Mouse (Mus musculus): ENCODE results near the gene Arfip2. TPM values are rescaled to one million over a fixed set of nuclear protein-coding genes. Genes with fewer than 3 reads are reported as not detected.
A peak's percentile ranks its signal among the peaks of the same experiment; 100 is the strongest.

The Arfip2 gene
- polyA plus RNA-seq, 2 experiments: 106 to 181 TPM

GRCm38 (mm10) chr7:105615720-105616119 lies 24.5 kb downstream of the Arfip2 start:
- 89% methylated on average over 1 of the region's 1 CpGs for WGBS
- no peak for TF ChIP-seq POLR2A (IDR thresholded peaks at IDR 0.05; ENCODE audit: borderline replicate concordance, extremely low read depth, insufficient read depth, insufficient read length)
- DNase-seq (ENCODE audit: low spot score) (no peak), ATAC-seq (ENCODE audit: low FRiP score, low read depth) (no peak)
- Histone ChIP-seq H3K9ac (ENCODE audit: low read depth, low read length, severe bottlenecking) (no peak overlapping the region), H3K9me3 (ENCODE audit: control insufficient read depth, low read length) (no peaks in the 10 kb centered on the region), H3K27ac (replicated peaks; ENCODE audit: low read depth, low read length) (no peak overlapping the region), H3K27me3 (ENCODE audit: control insufficient read depth, insufficient read depth, low read length) (no peaks in the 10 kb centered on the region), H3K4me2 (replicated peaks; ENCODE audit: low read depth, low read length, severe bottlenecking) (no peak overlapping the region), H3K4me3 (replicated peaks; ENCODE audit: low read length) (no peak overlapping the region), H3K4me1 (ENCODE audit: control insufficient read depth, insufficient read depth, low read length) (no peaks in the 10 kb centered on the region), H3K36me3 (ENCODE audit: control insufficient read depth, insufficient read depth, low read length) (peaks cover 95% of the 10 kb centered on the region)

GRCm38 (mm10) chr7:105614400-105614799 lies 25.8 kb downstream of the Arfip2 start:
- 84% methylated on average over 1 of the region's 1 CpGs for WGBS

GRCm38 (mm10) chr7:105611767-105612166 lies 28.4 kb downstream of the Arfip2 start:
- 95% methylated on average over 1 of the region's 1 CpGs for whole genome bisulfite sequencing
- H3K4me2 ChIP-seq (replicated peaks; ENCODE audit: low read depth, low read length, severe bottlenecking): no peak overlapping the region
- H3K27ac ChIP-seq (replicated peaks; ENCODE audit: low read depth, low read length): no peak overlapping the region
- no peak overlapping the region for H3K9ac ChIP-seq (ENCODE audit: low read depth, low read length, severe bottlenecking)
- no peak for ATAC-seq (ENCODE audit: low FRiP score, low read depth)
- no peak for TF ChIP-seq POLR2A (IDR thresholded peaks at IDR 0.05; ENCODE audit: borderline replicate concordance, extremely low read depth, insufficient read depth, insufficient read length)
- no peaks in the 10 kb centered on the region for H3K9me3 ChIP-seq (ENCODE audit: control insufficient read depth, low read length)
- no peak overlapping the region for H3K4me3 ChIP-seq (replicated peaks; ENCODE audit: low read length)
- no peaks in the 10 kb centered on the region for H3K4me1 ChIP-seq (ENCODE audit: control insufficient read depth, insufficient read depth, low read length)
- H3K27me3 ChIP-seq (ENCODE audit: control insufficient read depth, insufficient read depth, low read length): no peaks in the 10 kb centered on the region
- DNase-seq (ENCODE audit: low spot score): no peak
- H3K36me3 ChIP-seq (ENCODE audit: control insufficient read depth, insufficient read depth, low read length): peaks cover 69% of the 10 kb centered on the region

More at GRCm38 (mm10) chr7:105614400-105614799, 25.8 kb downstream of the Arfip2 start:
- ATAC-seq (ENCODE audit: low FRiP score, low read depth): no peak
- Histone ChIP-seq H3K9me3 (ENCODE audit: control insufficient read depth, low read length) (no peaks in the 10 kb centered on the region), H3K9ac (ENCODE audit: low read depth, low read length, severe bottlenecking) (no peak overlapping the region), H3K4me1 (ENCODE audit: control insufficient read depth, insufficient read depth, low read length) (no peaks in the 10 kb centered on the region), H3K4me3 (replicated peaks; ENCODE audit: low read length) (no peak overlapping the region), H3K36me3 (ENCODE audit: control insufficient read depth, insufficient read depth, low read length) (peaks cover 96% of the 10 kb centered on the region), H3K4me2 (replicated peaks; ENCODE audit: low read depth, low read length, severe bottlenecking) (no peak overlapping the region), H3K27me3 (ENCODE audit: control insufficient read depth, insufficient read depth, low read length) (no peaks in the 10 kb centered on the region), H3K27ac (replicated peaks; ENCODE audit: low read depth, low read length) (no peak overlapping the region)
- no peak for TF ChIP-seq POLR2A (IDR thresholded peaks at IDR 0.05; ENCODE audit: borderline replicate concordance, extremely low read depth, insufficient read depth, insufficient read length)
- no peak for DNase-seq (ENCODE audit: low spot score)

- 82% methylated on average over 3 of the region's 3 CpGs for WGBS
Measured at GRCm38 (mm10) chr7:105608467-105608866, 31.7 kb downstream of the Arfip2 start.

GRCm38 (mm10) chr7:105602860-105603623 lies 37.2 kb downstream of the Arfip2 start:
- peak; percentile 41; the same call in 1 of the 2 replicates for ATAC-seq (ENCODE audit: low FRiP score, low read depth)
- Histone ChIP-seq H3K9ac (ENCODE audit: low read depth, low read length, severe bottlenecking) (no peak overlapping the region), H3K27ac (replicated peaks; ENCODE audit: low read depth, low read length) (no peak overlapping the region)

More at GRCm38 (mm10) chr7:105608467-105608866, 31.7 kb downstream of the Arfip2 start:
- Histone ChIP-seq H3K4me3 (replicated peaks; ENCODE audit: low read length) (no peak overlapping the region), H3K27me3 (ENCODE audit: control insufficient read depth, insufficient read depth, low read length) (no peaks in the 10 kb centered on the region), H3K27ac (replicated peaks; ENCODE audit: low read depth, low read length) (no peak overlapping the region), H3K9ac (ENCODE audit: low read depth, low read length, severe bottlenecking) (no peak overlapping the region), H3K4me2 (replicated peaks; ENCODE audit: low read depth, low read length, severe bottlenecking) (no peak overlapping the region), H3K4me1 (ENCODE audit: control insufficient read depth, insufficient read depth, low read length) (no peaks in the 10 kb centered on the region), H3K9me3 (ENCODE audit: control insufficient read depth, low read length) (peaks cover 5% of the 10 kb centered on the region; the same call in 1 of the 2 replicates), H3K36me3 (ENCODE audit: control insufficient read depth, insufficient read depth, low read length) (peaks cover 40% of the 10 kb centered on the region)
- ATAC-seq (ENCODE audit: low FRiP score, low read depth) (no peak), DNase-seq (ENCODE audit: low spot score) (no peak)
- no peak for TF ChIP-seq POLR2A (IDR thresholded peaks at IDR 0.05; ENCODE audit: borderline replicate concordance, extremely low read depth, insufficient read depth, insufficient read length)

More at GRCm38 (mm10) chr7:105602860-105603623, 37.2 kb downstream of the Arfip2 start:
- WGBS: 28% methylated on average over 9 of the region's 9 CpGs
- H3K4me1 ChIP-seq (ENCODE audit: control insufficient read depth, insufficient read depth, low read length): no peaks in the 10 kb centered on the region
- no peaks in the 10 kb centered on the region for H3K27me3 ChIP-seq (ENCODE audit: control insufficient read depth, insufficient read depth, low read length)
- no peak for TF ChIP-seq POLR2A (IDR thresholded peaks at IDR 0.05; ENCODE audit: borderline replicate concordance, extremely low read depth, insufficient read depth, insufficient read length)
- peak; percentile 17 for DNase-seq (ENCODE audit: low spot score)
- peaks cover 5% of the 10 kb centered on the region; the same call in 1 of the 2 replicates for H3K9me3 ChIP-seq (ENCODE audit: control insufficient read depth, low read length)
- H3K36me3 ChIP-seq (ENCODE audit: control insufficient read depth, insufficient read depth, low read length): no peaks in the 10 kb centered on the region
- H3K4me3 ChIP-seq (replicated peaks; ENCODE audit: low read length): no peak overlapping the region
- H3K4me2 ChIP-seq (replicated peaks; ENCODE audit: low read depth, low read length, severe bottlenecking): no peak overlapping the region

All from limb, embryonic 14.5 days (tissue).